Mouse (Mus musculus) kidney, embryonic 16.5 days (tissue): ENCODE results near the gene Gm826. TPM values are rescaled to one million over a fixed set of nuclear protein-coding genes. Genes with fewer than 3 reads are reported as not detected.

Experiments
- ATAC-seq: fragments of 200-750 bp; cut with Nextera tagmentation; 2 replicates; pipeline ENCODE4 v1.8.0; 2017; ENCODE audit warnings: moderate TSS enrichment; ENCODE audit not compliant: low FRiP score, low TSS enrichment
- H3K27ac ChIP-seq: fragments of 300-500 bp; sonication (generic); 2 replicates; pipeline ENCODE4 v1.5.1; 2014; ENCODE audit warnings: low read length
- H3K27me3 ChIP-seq: fragments of 300-500 bp; sonication (generic); 2 replicates; pipeline ENCODE4 v1.6.1; 2014; ENCODE audit warnings: low read length, control low read depth, mixed read lengths; ENCODE audit not compliant: insufficient read depth
- H3K36me3 ChIP-seq: fragments of 300-500 bp; sonication (generic); 2 replicates; pipeline ENCODE4 v1.6.1; 2014; ENCODE audit warnings: low read length, control low read depth, mixed read lengths; ENCODE audit not compliant: insufficient read depth
- H3K4me1 ChIP-seq: fragments of 300-500 bp; sonication (generic); 2 replicates; pipeline ENCODE4 v1.6.1; 2014; ENCODE audit warnings: low read length, control low read depth, mixed read lengths; ENCODE audit not compliant: insufficient read depth
- H3K4me2 ChIP-seq: fragments of 300-500 bp; sonication (generic); replicated peaks from 2 replicates; pipeline ENCODE4 v1.6.1; 2014; ENCODE audit warnings: low read depth, low read length
- H3K4me3 ChIP-seq: fragments of 300-500 bp; sonication (generic); 2 replicates; pipeline ENCODE4 v1.5.1; 2014; ENCODE audit warnings: mild to moderate bottlenecking, low read length
- H3K9ac ChIP-seq: fragments of 300-500 bp; sonication (generic); replicated peaks from 2 replicates; pipeline ENCODE4 v1.6.1; 2014; ENCODE audit warnings: low read length
- H3K9me3 ChIP-seq: fragments of 300-500 bp; sonication (generic); 2 replicates; pipeline ENCODE4 v1.6.1; 2016; ENCODE audit warnings: low read length, control low read depth
- WGBS: fragments of 180-500 bp; shearing (Covaris S2); extraction: QIAGEN DNeasy Blood & Tissue Kit; methylation state at CpG from one replicate; pipeline ENCODE4 v1.1.7; 2014; 5-methylcytosine and 5-hydroxymethylcytosine counted together
- polyA plus RNA-seq: library from polyadenylated mRNA; unstranded; fragments of >200 nt; fragmentation: Nextera tagmentation; extraction: Ambion mirVana; gene quantifications from 2 replicates; pipeline ENCODE4 v1.2.1, GENCODE M21; 2015

The Gm826 gene
- polyA plus RNA-seq, 1 experiment from 2014 or later, result 0.91 TPM

- Histone ChIP-seq H3K27ac (no peak overlapping the region), H3K4me3 (no peak overlapping the region), H3K36me3 (no peaks in the 10 kb centered on the region), H3K27me3 (no peaks in the 10 kb centered on the region), H3K9me3 (no peaks in the 10 kb centered on the region), H3K4me1 (no peaks in the 10 kb centered on the region), H3K9ac (no peak overlapping the region), H3K4me2 (no peak overlapping the region)
- WGBS, result 60% methylated on average over 2 of the region's 2 CpGs
- no peak for ATAC-seq
Measured at GRCm38 (mm10) chr2:160336053-160336452, 2.1 kb upstream of the Gm826 start.

- no peaks in the 10 kb centered on the region for H3K27me3 ChIP-seq
- H3K9ac ChIP-seq, result no peak overlapping the region
- H3K27ac ChIP-seq, result no peak overlapping the region
- no peaks in the 10 kb centered on the region for H3K4me1 ChIP-seq
- no peak overlapping the region for H3K4me3 ChIP-seq
- H3K4me2 ChIP-seq, result no peak overlapping the region
- no peaks in the 10 kb centered on the region for H3K9me3 ChIP-seq
- WGBS, result 63% methylated on average over 1 of the region's 1 CpGs
- H3K36me3 ChIP-seq, result no peaks in the 10 kb centered on the region
- ATAC-seq, result no peak
Measured at GRCm38 (mm10) chr2:160335043-160335442, 1.1 kb upstream of the Gm826 start.

- Histone ChIP-seq H3K9me3 (no peaks in the 10 kb centered on the region), H3K4me3 (no peak overlapping the region), H3K4me2 (no peak overlapping the region), H3K36me3 (no peaks in the 10 kb centered on the region), H3K4me1 (peaks cover 9% of the 10 kb centered on the region; the same call in 1 of the 2 replicates), H3K9ac (no peak overlapping the region), H3K27ac (no peak overlapping the region), H3K27me3 (no peaks in the 10 kb centered on the region)
- ATAC-seq, result no peak
- WGBS, result 71% methylated on average over 12 of the region's 12 CpGs
Measured at GRCm38 (mm10) chr2:160332516-160333325, 1.2 kb downstream of the Gm826 start.

GRCm38 (mm10) chr2:160328886-160329285, 5.1 kb downstream of the Gm826 start:
- H3K9me3 ChIP-seq, result no peaks in the 10 kb centered on the region
- no peaks in the 10 kb centered on the region for H3K27me3 ChIP-seq
- WGBS, result 32% methylated on average over 9 of the region's 9 CpGs
- H3K27ac ChIP-seq, result no peak overlapping the region
- peaks cover 15% of the 10 kb centered on the region; the same call in 1 of the 2 replicates for H3K4me1 ChIP-seq
- no peak overlapping the region for H3K9ac ChIP-seq
- no peak overlapping the region for H3K4me2 ChIP-seq
- H3K36me3 ChIP-seq, result no peaks in the 10 kb centered on the region
- peak; percentile 68 for ATAC-seq
- H3K4me3 ChIP-seq, result no peak overlapping the region

- peaks cover 15% of the 10 kb centered on the region; the same call in 1 of the 2 replicates for H3K4me1 ChIP-seq
- 86% methylated on average over 4 of the region's 4 CpGs for WGBS
- H3K27me3 ChIP-seq, result no peaks in the 10 kb centered on the region
- no peak overlapping the region for H3K9ac ChIP-seq
- H3K27ac ChIP-seq, result no peak overlapping the region
- no peak overlapping the region for H3K4me3 ChIP-seq
- no peaks in the 10 kb centered on the region for H3K36me3 ChIP-seq
- no peak overlapping the region for H3K4me2 ChIP-seq
- no peak for ATAC-seq
- no peaks in the 10 kb centered on the region for H3K9me3 ChIP-seq
Measured at GRCm38 (mm10) chr2:160327716-160328115, 6.2 kb downstream of the Gm826 start.

- H3K4me3 ChIP-seq, result no peak overlapping the region
- ATAC-seq, result peak; percentile 6; the same call in 1 of the 2 replicates
Measured at GRCm38 (mm10) chr2:160327167-160327566, 6.8 kb downstream of the Gm826 start.

GRCm38 (mm10) chr2:160325105-160325644, 8.8 kb downstream of the Gm826 start:
- Histone ChIP-seq H3K4me2 (no peak overlapping the region), H3K27me3 (no peaks in the 10 kb centered on the region), H3K9me3 (no peaks in the 10 kb centered on the region), H3K4me1 (peaks cover 20% of the 10 kb centered on the region; the same call in 1 of the 2 replicates), H3K4me3 (no peak overlapping the region), H3K9ac (no peak overlapping the region), H3K36me3 (no peaks in the 10 kb centered on the region), H3K27ac (no peak overlapping the region)
- ATAC-seq, result no peak
- WGBS, result 74% methylated on average over 6 of the region's 6 CpGs

More at GRCm38 (mm10) chr2:160327167-160327566, 6.8 kb downstream of the Gm826 start:
- peaks cover 15% of the 10 kb centered on the region; the same call in 1 of the 2 replicates for H3K4me1 ChIP-seq
- 33% methylated on average over 4 of the region's 4 CpGs for WGBS
- no peaks in the 10 kb centered on the region for H3K27me3 ChIP-seq
- no peak overlapping the region; the same call in 1 of the 2 replicates for H3K9ac ChIP-seq
- no peaks in the 10 kb centered on the region for H3K36me3 ChIP-seq
- H3K9me3 ChIP-seq, result no peaks in the 10 kb centered on the region
- no peak overlapping the region for H3K4me2 ChIP-seq
- H3K27ac ChIP-seq, result no peak overlapping the region

GRCm38 (mm10) chr2:160321829-160322228, 12.1 kb downstream of the Gm826 start:
- ATAC-seq, result no peak
- H3K9me3 ChIP-seq, result no peaks in the 10 kb centered on the region
- no peak overlapping the region for H3K9ac ChIP-seq
- no peak overlapping the region for H3K4me2 ChIP-seq
- peaks cover 10% of the 10 kb centered on the region; the same call in 1 of the 2 replicates for H3K4me1 ChIP-seq
- H3K4me3 ChIP-seq, result no peak overlapping the region
- no peaks in the 10 kb centered on the region for H3K36me3 ChIP-seq
- no peak overlapping the region for H3K27ac ChIP-seq
- no peaks in the 10 kb centered on the region for H3K27me3 ChIP-seq
- WGBS, result 21% methylated on average over 4 of the region's 4 CpGs

- no peaks in the 10 kb centered on the region for H3K9me3 ChIP-seq
- no peak overlapping the region for H3K4me3 ChIP-seq
- no peak overlapping the region for H3K4me2 ChIP-seq
- peaks cover 13% of the 10 kb centered on the region; the same call in 1 of the 2 replicates for H3K4me1 ChIP-seq
- no peak overlapping the region for H3K27ac ChIP-seq
- no peak for ATAC-seq
- WGBS, result 32% methylated on average over 4 of the region's 4 CpGs
- H3K36me3 ChIP-seq, result no peaks in the 10 kb centered on the region
- no peak overlapping the region for H3K9ac ChIP-seq
- H3K27me3 ChIP-seq, result no peaks in the 10 kb centered on the region
Measured at GRCm38 (mm10) chr2:160318255-160318654, 15.7 kb downstream of the Gm826 start.

- no peaks in the 10 kb centered on the region for H3K36me3 ChIP-seq
- ATAC-seq, result no peak
- H3K4me3 ChIP-seq, result no peak overlapping the region
- peaks cover 8% of the 10 kb centered on the region; the same call in 1 of the 2 replicates for H3K4me1 ChIP-seq
- whole genome bisulfite sequencing, result 39% methylated on average over 12 of the region's 12 CpGs
- H3K9me3 ChIP-seq, result no peaks in the 10 kb centered on the region
- no peak overlapping the region for H3K27ac ChIP-seq
- no peak overlapping the region for H3K9ac ChIP-seq
- no peaks in the 10 kb centered on the region for H3K27me3 ChIP-seq
- H3K4me2 ChIP-seq, result no peak overlapping the region
Measured at GRCm38 (mm10) chr2:160313595-160314007, 20.4 kb downstream of the Gm826 start.
